Mouse (Mus musculus): ENCODE data around the gene Adgrb3.

- TF ChIP-seq POLR2A (IDR thresholded peaks at IDR 0.05; ENCODE audit: borderline replicate concordance, insufficient read depth, low read length) (no peak), CTCF (IDR thresholded peaks at IDR 0.05; ENCODE audit: borderline replicate concordance, insufficient read depth, low read depth, low read length) (no peak)
Observed at GRCm38 (mm10) chr1:25729844-25730243, 99.7 kb downstream of the Adgrb3 start.
